Mouse (Mus musculus): ENCODE data around the gene Osgep.
"Not testable (repeated sequence)": the region's sequence is repeated elsewhere in the genome, so short reads cannot be mapped to it uniquely, and the experiment has no call there.

Gene Osgep

DNA sequence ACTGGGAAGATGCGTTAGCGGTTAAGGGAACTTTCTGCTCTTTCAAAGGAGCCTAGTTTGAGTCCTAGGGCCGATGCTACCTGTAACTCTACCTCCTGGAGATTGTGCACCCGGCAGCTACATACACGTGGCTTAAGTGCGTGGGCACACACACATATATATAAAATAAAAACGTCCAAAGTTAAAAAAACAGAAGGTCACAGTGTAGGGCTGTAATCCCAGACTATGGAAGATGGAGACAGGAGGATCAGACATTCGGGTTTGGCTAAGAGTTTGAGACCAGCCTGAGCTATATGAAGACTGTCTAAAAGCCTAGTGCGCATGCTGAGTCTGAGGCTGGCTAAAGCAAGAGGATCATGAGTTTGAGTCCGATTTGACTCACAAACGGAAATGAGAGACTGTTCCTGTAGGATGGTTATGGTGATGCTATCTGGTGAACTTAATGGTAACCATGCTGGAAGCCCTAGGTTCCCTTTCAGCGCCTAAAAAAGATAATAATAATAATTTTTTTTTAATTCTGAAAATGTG lies 6.9 kb upstream of the Osgep start:
- no peak for DNase-seq (ENCODE audit: low read depth)

GRCm38 (mm10) chr14:50930754-50931492 lies 6.2 kb upstream of the Osgep start, which contains the start of the genes Pip4p1 and Pnp:
Gene Pip4p1, minus strand, starts transcription at chr14:50930856.
Gene Pnp, plus strand, starts transcription at chr14:50931082.
- peak; percentile 97 for DNase-seq (ENCODE audit: low read depth)

- no peak for DNase-seq (ENCODE audit: low read depth)
These were observed 5.7 kb upstream of the Osgep start for GRCm38 (mm10) chr14:50930377-50930753.

GRCm38 (mm10) chr14:50929951-50930350 lies 5.3 kb upstream of the Osgep start:
- DNase-seq (ENCODE audit: low read depth): no peak

GRCm38 (mm10) chr14:50927366-50927765 lies 2.7 kb upstream of the Osgep start:
- no peak for DNase-seq (ENCODE audit: low read depth)

GRCm38 (mm10) chr14:50925111-50925920 lies 623 bp upstream of the Osgep start:
- DNase-seq (ENCODE audit: low read depth): no peak

- DNase-seq (ENCODE audit: low read depth): not testable (repeated sequence)
These were observed 1.3 kb downstream of the Osgep start for GRCm38 (mm10) chr14:50923437-50923836.

DNA sequence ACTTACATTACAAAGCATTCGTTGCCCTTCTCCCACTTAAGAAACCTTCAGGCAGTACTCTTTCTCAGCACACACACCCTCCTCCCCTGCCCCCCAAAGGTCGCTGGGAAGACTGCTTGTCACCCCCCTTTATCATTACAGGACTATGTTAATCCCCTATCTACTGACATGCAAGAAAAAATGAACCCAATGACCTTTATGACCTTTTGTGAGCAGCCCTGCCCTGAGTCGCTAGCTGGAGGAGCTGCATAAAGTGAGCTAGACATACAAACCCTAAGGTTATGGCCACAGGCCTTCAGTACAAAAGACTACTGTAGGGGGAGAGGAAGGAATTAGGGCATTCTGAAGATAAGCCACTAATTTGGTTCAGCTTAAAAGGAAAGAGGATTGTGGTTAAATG lies 13.3 kb downstream of the Osgep start:
- no peak for DNase-seq (ENCODE audit: low read depth)

DNA sequence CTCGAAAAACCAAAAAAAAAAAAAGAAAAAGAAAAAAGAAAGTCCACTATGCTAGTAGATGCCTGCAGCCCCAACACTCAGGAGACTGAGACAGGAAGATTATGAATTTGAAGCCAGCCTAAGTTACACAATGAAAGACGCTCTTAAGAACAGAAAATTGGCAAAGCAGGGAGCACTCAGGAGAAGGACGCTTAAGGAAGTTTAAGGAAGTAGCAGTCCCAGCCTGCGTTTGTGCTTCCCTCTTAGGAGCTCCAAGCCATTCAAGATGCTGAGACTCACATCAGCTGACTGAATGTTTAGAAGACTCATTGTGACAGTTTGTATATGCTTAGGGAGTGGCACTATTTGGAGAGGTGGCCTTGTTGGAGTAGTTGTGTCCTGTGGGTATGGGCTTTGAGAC lies 16.6 kb downstream of the Osgep start:
- DNase-seq (ENCODE audit: low read depth): no peak

DNA sequence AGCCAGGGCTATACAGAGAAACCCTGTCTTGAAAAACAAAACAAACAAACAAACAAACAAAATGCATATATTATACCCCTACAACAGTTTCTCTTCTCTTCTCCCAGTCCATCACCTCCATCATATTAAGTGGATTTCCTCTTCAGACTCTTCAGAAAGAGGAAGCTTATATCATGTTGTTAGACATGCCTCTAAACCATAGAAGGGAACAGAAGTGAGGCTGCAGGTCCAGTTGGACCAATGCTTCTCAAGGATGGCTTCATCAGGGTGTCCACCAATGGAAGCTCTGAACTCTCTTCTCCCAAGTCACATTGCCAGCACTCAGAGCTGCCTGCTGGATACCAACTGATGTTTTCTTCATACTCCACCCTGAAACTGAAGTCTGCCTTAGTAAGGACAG lies 19.4 kb downstream of the Osgep start:
- DNase-seq (ENCODE audit: low read depth): not testable (repeated sequence)

- DNase-seq (ENCODE audit: low read depth): no peak
These were observed 19.9 kb downstream of the Osgep start for GRCm38 (mm10) chr14:50904828-50905129.

GRCm38 (mm10) chr14:50903973-50904827 lies 20.5 kb downstream of the Osgep start:
- no peak for DNase-seq (ENCODE audit: low read depth)

- DNase-seq (ENCODE audit: low read depth): not testable (repeated sequence)
These were observed 26.7 kb downstream of the Osgep start for GRCm38 (mm10) chr14:50897992-50898391.

GRCm38 (mm10) chr14:50897374-50897765 lies 27.3 kb downstream of the Osgep start, which contains the start of gene Klhl33:
Gene Klhl33, minus strand, starts transcription at chr14:50897507.
- no peak for DNase-seq (ENCODE audit: low read depth)

DNA sequence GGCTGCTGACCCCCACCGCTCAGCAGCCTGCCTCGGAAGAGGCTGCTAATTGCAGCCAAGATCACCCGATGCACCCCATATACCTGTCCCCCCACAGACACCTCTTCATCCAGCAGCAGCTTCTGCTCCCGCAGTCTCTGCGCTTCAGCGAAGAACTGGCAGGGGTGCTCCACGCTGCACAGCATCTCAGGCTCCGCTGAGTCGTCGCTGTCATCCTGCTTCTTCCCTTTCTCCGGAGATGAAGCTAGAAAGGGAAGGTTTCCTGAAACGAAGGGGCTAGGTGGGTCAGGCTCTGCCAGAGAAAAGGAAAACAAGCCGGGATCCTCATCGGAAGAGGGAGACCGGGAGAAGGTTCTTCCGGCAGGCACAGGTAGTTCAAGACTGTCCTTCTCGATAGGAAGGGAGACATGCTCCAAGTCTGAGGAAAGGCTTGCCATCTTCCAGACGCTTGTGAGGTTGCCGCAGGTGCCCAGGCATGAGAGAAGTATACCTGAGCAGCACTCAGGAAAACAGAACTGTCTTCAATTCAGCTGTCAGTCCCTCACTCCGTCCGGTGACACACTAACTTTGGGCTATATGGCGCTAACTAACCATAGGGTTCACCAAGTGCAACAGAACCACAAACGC lies 27.8 kb downstream of the Osgep start:
- no peak for DNase-seq (ENCODE audit: low read depth)

GRCm38 (mm10) chr14:50895985-50896746 lies 28.5 kb downstream of the Osgep start:
- DNase-seq (ENCODE audit: low read depth): no peak

DNA sequence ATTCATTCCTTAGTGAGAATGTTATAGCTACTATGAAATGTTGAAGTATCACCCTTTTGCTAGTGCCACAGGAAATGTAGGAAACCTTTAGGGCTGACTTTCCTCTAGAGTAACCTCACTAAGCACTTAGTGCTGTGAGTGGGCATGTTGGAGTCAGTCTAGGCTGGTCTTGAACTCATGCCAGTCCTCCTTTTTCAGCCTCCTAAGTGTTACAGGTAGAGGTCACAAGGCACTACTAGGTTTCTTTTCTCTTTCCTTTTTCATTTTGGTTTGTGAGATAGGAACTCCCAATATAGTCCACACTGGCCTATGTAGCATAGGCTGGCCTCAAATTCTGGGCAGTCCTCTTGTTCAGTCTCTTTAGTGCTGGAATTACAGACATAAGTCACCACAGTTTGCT lies 29.3 kb downstream of the Osgep start:
- no peak for DNase-seq (ENCODE audit: low read depth)

- DNase-seq (ENCODE audit: low read depth): no peak
These were observed 31.9 kb downstream of the Osgep start for GRCm38 (mm10) chr14:50892541-50893459.

DNA sequence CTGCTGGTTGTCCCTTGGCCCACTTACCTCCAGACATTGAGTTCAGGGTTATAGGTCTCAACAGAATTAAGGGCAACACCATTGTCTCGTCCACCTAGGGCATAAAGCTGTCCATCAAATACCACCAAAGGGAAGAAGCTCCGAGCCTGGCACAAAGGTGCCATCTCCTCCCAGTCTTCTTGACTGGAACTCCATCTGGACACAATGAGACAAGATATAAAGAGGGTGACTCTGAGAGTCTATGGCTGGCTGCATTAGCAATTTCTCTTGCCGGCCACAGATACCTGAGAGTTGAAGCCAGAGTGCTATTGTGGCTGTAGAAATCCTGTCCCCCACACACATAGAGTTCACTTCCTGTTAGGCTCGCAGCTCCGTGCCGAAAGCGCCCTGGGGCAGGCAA lies 32.6 kb downstream of the Osgep start:
- DNase-seq (ENCODE audit: low read depth): no peak

DNA sequence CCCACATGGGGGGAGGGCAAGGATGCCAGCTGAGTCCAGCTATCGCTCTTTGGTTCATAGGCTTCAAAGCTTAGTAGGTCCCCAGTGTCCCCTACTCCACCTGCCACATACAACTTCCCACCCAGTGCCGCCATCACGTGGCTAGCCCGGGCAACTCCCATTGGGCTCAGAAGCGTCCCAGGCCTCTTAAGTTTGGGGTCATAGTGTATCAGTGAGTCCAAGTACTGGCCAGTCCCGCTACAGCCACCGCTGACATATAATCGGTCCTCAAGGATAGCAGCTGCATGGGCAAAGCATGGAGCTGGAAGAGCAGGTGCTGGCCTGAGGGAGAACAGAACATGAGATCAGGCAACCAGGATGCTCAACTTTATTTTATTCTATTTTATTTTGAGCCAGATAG lies 33.1 kb downstream of the Osgep start:
- no peak for DNase-seq (ENCODE audit: low read depth)
